Mouse (Mus musculus) midbrain, embryonic 10.5 days (tissue): ENCODE results near the gene Slc44a2. TPM values are rescaled to one million over a fixed set of nuclear protein-coding genes. Genes with fewer than 3 reads are reported as not detected.

Experiments
- DNase-seq: peaks from one replicate; pipeline ENCODE4 v3.0.0-alpha.2; 2017; ENCODE audit warnings: low spot score
- H3K27ac ChIP-seq: fragments of 300-500 bp; sonication (generic); replicated peaks from 2 replicates; pipeline ENCODE4 v1.5.1; 2016; ENCODE audit warnings: mild to moderate bottlenecking
- H3K27me3 ChIP-seq: fragments of 300-500 bp; sonication (generic); 2 replicates; pipeline ENCODE4 v1.6.1; 2016; ENCODE audit warnings: low read depth, mild to moderate bottlenecking; ENCODE audit not compliant: poor library complexity, severe bottlenecking
- H3K36me3 ChIP-seq: fragments of 300-500 bp; sonication (generic); 2 replicates; pipeline ENCODE4 v1.6.1; 2016; ENCODE audit warnings: mild to moderate bottlenecking, moderate library complexity
- H3K4me1 ChIP-seq: fragments of 300-500 bp; sonication (generic); 2 replicates; pipeline ENCODE4 v1.6.1; 2016
- H3K4me3 ChIP-seq: fragments of 300-500 bp; sonication (generic); 2 replicates; pipeline ENCODE4 v1.5.1; 2016; ENCODE audit warnings: mild to moderate bottlenecking, moderate library complexity
- H3K9me3 ChIP-seq: fragments of 300-500 bp; sonication (generic); replicated peaks from 2 replicates; pipeline ENCODE4 v1.6.1; 2016; ENCODE audit warnings: mild to moderate bottlenecking
- WGBS: fragments of 180-500 bp; shearing (Covaris S2); methylation state at CpG from one replicate; pipeline ENCODE4 v1.1.7; 2016; 5-methylcytosine and 5-hydroxymethylcytosine counted together
- polyA plus RNA-seq: library from polyadenylated mRNA; unstranded; fragments of >200 nt; fragmentation: Nextera tagmentation; extraction: Ambion mirVana; gene quantifications from 2 replicates; pipeline ENCODE4 v1.2.1, GENCODE M21; 2016

The Slc44a2 gene
- 65.8 and 72.2 TPM in 2 replicates for polyA plus RNA-seq

DNA sequence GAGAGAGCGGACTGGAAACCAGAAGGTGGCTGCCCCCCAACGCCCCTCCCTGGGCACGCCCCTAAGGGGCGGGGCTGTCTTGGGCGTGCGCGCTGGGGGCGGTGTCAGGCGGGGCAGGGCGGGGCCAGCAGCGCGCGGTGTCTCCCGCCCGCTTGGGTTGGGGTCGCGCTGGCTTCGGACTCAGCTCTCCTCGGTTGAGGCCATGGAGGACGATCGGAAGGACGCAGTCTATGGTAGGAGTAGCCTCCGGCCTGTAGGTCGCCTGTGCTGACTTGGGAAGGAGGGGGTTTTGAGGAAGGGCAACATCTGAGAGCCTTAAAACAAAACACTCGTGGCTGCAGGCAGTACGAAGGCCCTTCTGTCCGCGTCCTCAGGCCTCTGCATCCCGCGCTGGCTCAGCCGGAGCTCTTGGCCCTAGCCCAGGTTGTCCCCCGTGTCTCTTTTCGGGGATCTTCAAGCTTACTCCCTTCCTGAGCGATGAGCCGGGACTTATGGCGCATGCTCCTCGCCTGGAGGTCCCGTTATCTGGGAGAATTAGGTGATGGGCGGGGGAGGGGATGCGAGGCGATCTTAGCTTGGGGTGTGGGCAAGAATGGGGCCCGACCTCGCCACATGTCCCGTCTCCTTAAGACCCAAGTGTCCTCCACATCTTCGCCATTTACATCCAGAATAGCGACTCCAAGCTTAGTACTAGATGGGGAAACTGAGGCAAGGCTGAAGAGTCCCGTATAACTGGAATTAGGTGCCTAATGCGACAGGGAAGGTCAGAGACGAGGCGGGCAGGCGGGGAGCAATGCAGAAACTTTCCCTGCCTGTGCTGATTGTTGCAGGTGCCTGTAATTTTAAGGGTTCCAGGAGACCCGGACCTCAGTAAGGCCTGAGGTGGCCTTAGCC lies at the start of gene Slc44a2:
Gene Slc44a2, plus strand, starts transcription at position 80 of the 894 bp plus-strand sequence.
- DNase-seq, result peak; percentile 88
- Histone ChIP-seq H3K4me3 (peak within 1 kb of the TSS; percentile 83), H3K36me3 (peaks cover 10% of the 10 kb centered on the region), H3K27me3 (no peaks in the 10 kb centered on the region), H3K4me1 (peaks cover 23% of the 10 kb centered on the region), H3K9me3 (no peaks in the 10 kb centered on the region; the same call in 1 of the 2 replicates), H3K27ac (peak within 1 kb of the TSS; percentile 88)
- 1% methylated on average over 52 of the region's 52 CpGs for WGBS

DNA sequence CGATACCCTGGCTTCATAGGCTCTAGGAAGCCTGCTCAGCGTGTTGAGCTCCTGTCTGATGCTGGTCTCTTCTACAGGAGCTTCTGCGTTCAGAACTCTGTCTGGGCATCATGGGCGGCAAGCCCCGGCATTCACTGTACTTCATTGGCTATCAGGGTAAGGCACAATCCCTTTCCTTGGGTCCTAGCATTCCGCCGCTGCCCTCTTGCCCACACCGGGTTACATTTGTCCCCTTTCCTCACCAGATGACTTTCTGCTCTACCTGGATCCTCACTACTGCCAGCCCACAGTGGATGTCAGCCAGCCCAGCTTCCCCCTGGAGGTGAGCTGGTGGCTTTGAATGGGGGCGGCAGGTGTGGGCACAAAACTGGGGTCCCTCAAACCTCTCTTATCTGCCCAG lies 48.1 kb upstream of the Slc44a2 start:
- DNase-seq, result no peak
- Histone ChIP-seq H3K36me3 (peaks cover 98% of the 10 kb centered on the region), H3K27me3 (no peaks in the 10 kb centered on the region), H3K27ac (no peak overlapping the region), H3K4me3 (no peak overlapping the region), H3K4me1 (no peaks in the 10 kb centered on the region), H3K9me3 (no peaks in the 10 kb centered on the region)
- 89% methylated on average over 9 of the region's 9 CpGs for WGBS

DNA sequence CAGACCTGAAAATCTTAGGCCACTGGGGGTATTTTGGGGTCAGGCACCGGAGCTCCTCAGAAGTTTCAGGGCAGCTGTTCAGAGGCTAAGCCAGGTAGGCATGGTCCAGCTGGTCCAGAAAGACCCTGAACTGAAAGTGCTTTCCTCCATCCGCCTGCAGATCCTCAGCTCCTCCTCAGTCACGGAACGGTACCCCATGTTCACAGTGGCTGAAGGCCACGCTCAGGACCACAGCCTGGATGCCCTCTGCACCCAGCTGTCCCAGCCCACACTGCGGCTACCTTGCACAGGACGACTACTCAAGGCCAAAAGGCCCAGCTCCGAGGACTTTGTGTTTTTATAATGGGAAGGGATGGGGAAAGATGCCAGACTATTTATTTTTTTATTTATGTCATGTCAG lies 47.4 kb upstream of the Slc44a2 start:
- DNase-seq, result no peak
- Histone ChIP-seq H3K36me3 (peaks cover 99% of the 10 kb centered on the region), H3K4me1 (no peaks in the 10 kb centered on the region), H3K27me3 (no peaks in the 10 kb centered on the region), H3K9me3 (no peaks in the 10 kb centered on the region), H3K27ac (no peak overlapping the region), H3K4me3 (no peak overlapping the region)
- 90% methylated on average over 8 of the region's 8 CpGs for WGBS

DNA sequence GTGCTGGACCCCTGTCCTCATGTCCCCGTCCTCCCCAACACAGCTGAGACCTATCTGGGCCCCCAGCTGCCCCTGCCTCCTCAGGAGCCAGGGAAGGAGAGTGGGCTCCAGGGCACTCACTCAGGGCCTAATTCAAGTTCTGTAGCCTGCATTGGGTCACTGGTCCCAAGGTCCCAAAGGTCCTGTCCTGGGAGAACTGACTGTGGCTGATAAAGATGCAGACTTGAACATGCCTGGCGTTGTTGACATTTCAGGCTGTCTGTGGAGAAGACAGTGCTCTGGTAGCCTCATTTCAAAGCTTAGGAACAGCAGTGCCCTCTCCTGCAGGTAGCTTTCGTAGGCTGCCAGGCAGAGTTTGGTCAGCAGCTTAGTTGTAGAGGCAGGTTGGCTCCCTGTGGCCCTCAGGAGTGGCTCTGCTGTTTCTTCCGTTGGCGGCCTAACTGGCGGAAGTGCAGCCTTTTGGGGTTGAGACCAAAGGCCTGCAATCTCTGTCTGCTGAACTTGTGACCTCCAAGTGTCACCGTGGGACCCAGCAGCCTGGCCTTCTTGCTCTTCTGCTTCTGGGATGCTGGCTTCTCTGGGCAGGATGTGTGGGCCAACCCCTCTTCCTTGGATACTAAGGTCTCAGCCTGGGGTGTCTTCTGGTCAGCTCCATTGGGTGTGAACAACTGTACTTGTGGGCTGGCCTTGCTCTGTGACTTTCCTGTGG lies 46.8 kb upstream of the Slc44a2 start:
- Histone ChIP-seq H3K36me3 (peaks cover 99% of the 10 kb centered on the region), H3K9me3 (no peaks in the 10 kb centered on the region), H3K4me3 (no peak overlapping the region), H3K4me1 (no peaks in the 10 kb centered on the region), H3K27ac (no peak overlapping the region), H3K27me3 (no peaks in the 10 kb centered on the region)
- DNase-seq, result no peak
- 89% methylated on average over 7 of the region's 7 CpGs for WGBS

GRCm38 (mm10) chr9:21274336-21274735 lies 46.2 kb upstream of the Slc44a2 start:
- 93% methylated on average over 3 of the region's 3 CpGs for WGBS
- no peaks in the 10 kb centered on the region for H3K9me3 ChIP-seq
- H3K4me3 ChIP-seq, result no peak overlapping the region
- H3K27ac ChIP-seq, result no peak overlapping the region
- H3K36me3 ChIP-seq, result peaks cover 99% of the 10 kb centered on the region
- DNase-seq, result no peak
- no peaks in the 10 kb centered on the region for H3K27me3 ChIP-seq
- no peaks in the 10 kb centered on the region for H3K4me1 ChIP-seq

DNA sequence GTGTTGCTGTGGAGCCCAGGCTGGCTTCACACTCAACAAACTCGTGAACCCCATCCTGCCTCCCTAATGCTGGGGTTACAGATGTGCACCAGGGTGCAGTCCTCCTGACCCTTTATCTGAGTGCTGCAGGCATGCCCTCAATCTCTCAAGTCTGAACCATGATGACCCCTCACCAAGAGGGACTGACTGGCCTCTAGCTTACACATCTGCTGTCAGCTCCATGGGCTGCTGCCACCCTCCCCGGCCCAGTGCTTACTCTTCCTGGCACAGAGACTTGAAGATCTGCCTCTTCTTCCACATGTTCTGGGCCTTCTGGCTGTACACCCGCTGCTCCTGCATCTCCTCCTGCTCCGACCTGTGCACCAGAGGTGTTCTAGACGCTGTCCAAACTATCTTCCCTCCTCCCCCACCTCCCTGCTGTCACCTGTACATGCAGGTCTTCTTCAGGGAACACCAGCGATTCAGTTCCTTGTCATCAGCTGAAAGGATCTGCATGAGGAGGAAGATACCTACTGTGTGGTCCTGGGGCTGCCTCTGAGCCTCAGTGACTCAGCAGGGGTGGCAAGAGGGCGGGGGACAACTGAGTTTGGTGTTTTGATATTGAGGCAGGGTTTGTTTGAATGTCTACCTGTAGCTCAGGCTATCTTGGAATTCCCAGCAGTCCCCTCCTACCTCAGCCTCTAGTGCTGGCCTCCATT lies 45.3 kb upstream of the Slc44a2 start:
- WGBS, result 90% methylated on average over 7 of the region's 7 CpGs
- no peak overlapping the region for H3K4me3 ChIP-seq
- no peaks in the 10 kb centered on the region for H3K9me3 ChIP-seq
- no peak overlapping the region for H3K27ac ChIP-seq
- H3K27me3 ChIP-seq, result no peaks in the 10 kb centered on the region
- no peaks in the 10 kb centered on the region for H3K4me1 ChIP-seq
- DNase-seq, result no peak
- peaks cover 100% of the 10 kb centered on the region for H3K36me3 ChIP-seq

GRCm38 (mm10) chr9:21275727-21276126 lies 44.8 kb upstream of the Slc44a2 start:
- H3K4me1 ChIP-seq, result no peaks in the 10 kb centered on the region
- H3K4me3 ChIP-seq, result no peak overlapping the region
- no peak for DNase-seq
- H3K27me3 ChIP-seq, result no peaks in the 10 kb centered on the region
- H3K27ac ChIP-seq, result no peak overlapping the region
- 90% methylated on average over 12 of the region's 12 CpGs for WGBS
- no peaks in the 10 kb centered on the region for H3K9me3 ChIP-seq
- peaks cover 99% of the 10 kb centered on the region for H3K36me3 ChIP-seq

GRCm38 (mm10) chr9:21276307-21276706 lies 44.2 kb upstream of the Slc44a2 start:
- Histone ChIP-seq H3K27me3 (no peaks in the 10 kb centered on the region), H3K27ac (no peak overlapping the region), H3K4me1 (no peaks in the 10 kb centered on the region), H3K4me3 (no peak overlapping the region), H3K36me3 (peaks cover 99% of the 10 kb centered on the region), H3K9me3 (no peaks in the 10 kb centered on the region)
- WGBS, result 88% methylated on average over 8 of the region's 8 CpGs
- DNase-seq, result no peak

- no peaks in the 10 kb centered on the region for H3K27me3 ChIP-seq
- WGBS, result 97% methylated on average over 5 of the region's 5 CpGs
- H3K4me3 ChIP-seq, result no peak overlapping the region
- H3K27ac ChIP-seq, result no peak overlapping the region
- no peaks in the 10 kb centered on the region for H3K4me1 ChIP-seq
- DNase-seq, result no peak
- H3K36me3 ChIP-seq, result peaks cover 99% of the 10 kb centered on the region
- H3K9me3 ChIP-seq, result no peaks in the 10 kb centered on the region
Measured at GRCm38 (mm10) chr9:21277776-21278175, 42.7 kb upstream of the Slc44a2 start.

- H3K36me3 ChIP-seq, result peaks cover 70% of the 10 kb centered on the region
- H3K27ac ChIP-seq, result no peak overlapping the region
- H3K4me1 ChIP-seq, result peaks cover 21% of the 10 kb centered on the region
- no peaks in the 10 kb centered on the region for H3K9me3 ChIP-seq
- no peaks in the 10 kb centered on the region for H3K27me3 ChIP-seq
- no peak overlapping the region for H3K4me3 ChIP-seq
- WGBS, result 88% methylated on average over 5 of the region's 5 CpGs
- no peak for DNase-seq
Measured at GRCm38 (mm10) chr9:21283591-21283990, 36.9 kb upstream of the Slc44a2 start.

DNA sequence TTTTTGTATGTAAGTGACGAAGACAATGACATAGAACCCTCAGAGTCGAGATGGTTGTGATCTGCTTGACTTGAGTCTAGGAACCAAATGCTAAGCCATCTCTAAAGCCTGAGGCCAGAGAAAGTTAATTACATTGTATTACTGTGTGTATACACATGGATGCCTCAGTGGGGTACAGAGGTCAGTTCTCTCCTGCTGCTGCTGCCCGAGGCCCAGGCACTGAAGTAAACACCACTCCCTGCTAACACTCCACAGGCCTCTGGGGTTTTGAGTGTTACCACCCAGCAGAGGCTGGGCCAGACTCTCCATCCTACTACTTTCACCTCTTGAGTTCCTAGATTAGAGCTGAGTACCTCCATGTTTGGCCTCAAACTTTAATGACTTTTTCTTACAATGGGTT lies 36.5 kb upstream of the Slc44a2 start:
- 95% methylated on average over 3 of the region's 3 CpGs for WGBS
- Histone ChIP-seq H3K4me1 (peaks cover 25% of the 10 kb centered on the region), H3K27ac (no peak overlapping the region), H3K27me3 (no peaks in the 10 kb centered on the region), H3K4me3 (no peak overlapping the region), H3K9me3 (no peaks in the 10 kb centered on the region), H3K36me3 (peaks cover 70% of the 10 kb centered on the region)
- DNase-seq, result no peak

DNA sequence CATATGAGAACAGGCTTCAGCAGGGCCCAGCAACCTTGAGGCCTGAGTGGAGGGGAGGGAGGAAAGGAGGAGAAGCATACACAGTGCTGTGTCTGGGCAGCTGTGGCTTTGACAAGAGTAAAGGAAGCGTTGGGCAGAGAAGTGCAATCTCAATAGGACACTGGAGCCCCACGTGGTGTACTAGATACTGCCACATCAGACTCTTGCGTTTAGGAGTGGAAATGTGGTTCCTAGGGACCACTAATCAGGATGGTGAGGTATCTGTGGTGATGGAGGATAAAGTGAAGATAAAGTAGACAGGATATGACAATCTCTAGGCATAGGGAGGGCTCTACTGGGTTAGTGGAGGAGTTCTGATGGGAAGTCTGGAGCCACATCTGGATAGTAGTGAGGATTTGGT lies 33.7 kb upstream of the Slc44a2 start:
- no peaks in the 10 kb centered on the region for H3K27me3 ChIP-seq
- H3K27ac ChIP-seq, result no peak overlapping the region
- H3K4me1 ChIP-seq, result peaks cover 42% of the 10 kb centered on the region
- H3K9me3 ChIP-seq, result no peaks in the 10 kb centered on the region
- 76% methylated on average over 3 of the region's 3 CpGs for WGBS
- peaks cover 46% of the 10 kb centered on the region for H3K36me3 ChIP-seq
- DNase-seq, result no peak
- peak overlapping the region; percentile 89 for H3K4me3 ChIP-seq
